Mouse (Mus musculus): ENCODE measurements around the gene Art1.

Gene Art1

DNA sequence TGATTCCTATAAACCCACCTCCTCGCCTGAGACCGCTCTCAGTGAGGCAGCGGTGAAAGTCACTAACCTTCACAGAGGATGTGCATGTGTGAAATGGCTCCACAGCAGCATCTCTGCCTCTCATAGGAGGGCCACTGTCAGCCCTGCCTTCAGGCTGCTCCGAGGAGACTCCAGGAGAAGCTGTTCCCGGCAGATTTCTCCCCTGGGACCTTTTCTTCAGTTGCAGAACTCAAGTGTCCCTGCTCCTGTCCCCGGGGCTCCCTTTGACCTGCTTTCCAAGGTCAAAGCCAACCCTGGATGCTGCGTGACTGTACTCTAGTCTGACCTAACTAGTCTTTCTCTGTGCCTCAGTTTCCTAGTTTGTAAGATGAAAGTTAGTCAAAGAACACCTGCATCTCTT lies 7.6 kb downstream of the Art1 start, which contains the start of gene Art5:
TSS of gene Art5 (minus strand) at position 319 of the 400 bp plus-strand sequence.
- no peak for DNase-seq (ENCODE audit: low read depth)

DNA sequence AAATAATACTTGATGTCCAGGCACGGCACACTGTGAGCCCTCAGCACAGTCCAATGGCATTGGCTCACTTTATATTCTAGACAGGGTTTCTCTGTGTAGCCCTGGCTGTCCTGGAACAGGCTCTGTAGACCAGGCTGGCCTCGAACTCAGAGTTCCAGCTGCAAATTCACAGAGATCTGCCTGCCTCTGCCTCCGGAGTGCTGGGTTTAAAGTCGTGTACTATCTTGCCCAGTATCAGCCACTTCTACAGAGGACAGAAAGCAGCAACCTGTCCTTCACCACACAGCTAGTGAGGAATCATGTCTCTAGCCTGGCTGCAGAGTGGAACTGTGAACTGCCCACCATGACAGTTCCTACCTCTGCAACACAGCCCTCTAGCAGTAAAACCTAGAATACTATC lies 8.2 kb downstream of the Art1 start:
- DNase-seq (ENCODE audit: low read depth): no peak

DNA sequence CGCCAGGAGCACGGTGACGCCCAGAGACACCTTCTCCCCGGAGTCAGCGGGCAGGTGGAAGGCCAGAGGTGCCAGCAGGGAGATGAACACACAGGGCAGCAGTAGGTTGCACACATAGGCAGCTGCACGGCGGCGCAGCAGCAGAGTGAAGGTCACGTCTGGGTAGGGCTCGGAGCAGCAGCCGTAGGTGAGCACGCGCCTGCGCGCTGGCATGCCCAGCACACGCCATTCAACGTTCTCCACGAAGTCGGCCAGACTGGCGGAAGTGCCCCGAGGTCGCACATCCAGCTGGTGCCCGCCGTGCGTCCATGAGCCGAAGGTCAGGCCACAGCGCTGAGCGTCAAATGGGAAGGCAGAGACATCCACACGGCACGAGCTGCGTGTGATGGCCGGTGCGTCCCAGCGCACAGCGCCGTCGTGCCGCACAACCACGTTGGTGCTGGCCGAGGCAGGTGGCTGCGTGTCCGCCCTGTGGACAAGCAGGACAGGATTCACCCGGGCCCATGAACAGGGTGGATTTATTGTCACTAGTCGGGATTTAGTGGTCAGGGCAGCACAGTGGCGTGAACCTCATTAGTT lies 11.7 kb downstream of the Art1 start:
- no peak for DNase-seq (ENCODE audit: low read depth)

DNA sequence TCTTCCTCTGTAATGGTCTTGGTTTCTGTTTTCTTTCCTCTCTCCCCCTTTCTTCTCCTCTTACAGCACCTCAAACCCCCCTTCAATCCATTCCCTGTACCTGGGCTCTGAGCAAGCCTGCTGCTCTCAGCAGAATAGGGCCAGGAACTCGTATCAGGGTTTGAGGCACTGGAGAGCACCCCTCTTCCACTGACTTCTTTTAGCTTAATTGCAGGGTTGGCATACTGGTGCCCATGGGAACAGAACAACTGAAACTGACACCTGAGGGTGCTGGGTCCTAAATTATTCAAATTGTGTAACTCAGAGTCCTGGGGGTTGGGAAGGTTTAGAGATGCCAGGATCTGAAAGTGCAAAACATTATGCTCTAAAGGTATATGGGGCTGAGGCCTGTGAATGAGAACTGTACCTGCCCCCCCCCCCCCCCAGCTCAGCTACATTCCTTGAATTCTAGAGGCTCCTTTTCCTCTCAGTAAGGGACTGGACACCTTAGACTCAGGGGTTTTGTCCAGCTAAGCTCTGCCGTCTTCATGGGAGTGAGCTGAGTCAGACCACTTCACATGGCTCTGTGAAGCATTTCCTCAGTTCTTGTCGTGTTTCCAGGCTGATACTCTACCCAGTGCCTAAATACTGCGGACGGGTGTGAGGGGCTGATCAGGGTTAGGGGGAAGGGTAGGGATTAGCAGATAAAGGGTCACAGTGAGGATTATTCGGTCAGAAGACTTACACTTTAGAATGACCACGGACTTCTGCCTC lies 15.2 kb downstream of the Art1 start, which contains the start of gene Chrna10:
TSS of gene Chrna10 (minus strand) at position 250 of the 753 bp plus-strand sequence.
- no peak for DNase-seq (ENCODE audit: low read depth)

DNA sequence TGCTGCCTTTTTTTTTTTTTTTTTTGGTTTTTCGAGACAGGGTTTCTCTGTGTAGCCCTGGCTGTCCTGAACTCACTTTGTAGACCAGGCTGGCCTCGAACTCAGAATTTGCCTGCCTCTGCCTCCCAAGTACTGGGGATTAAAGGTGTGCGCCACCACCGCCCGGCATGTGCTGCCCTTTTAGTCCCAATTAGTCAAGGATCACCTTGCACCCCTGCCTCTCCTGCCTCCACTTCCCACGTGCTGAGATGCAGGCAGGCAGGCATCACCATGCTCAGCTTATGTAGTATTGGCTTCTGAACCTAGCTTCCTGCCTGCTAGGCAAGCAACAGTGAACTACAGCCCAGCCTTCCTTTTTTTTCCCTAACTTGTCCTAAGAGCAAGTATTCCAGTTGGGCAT lies 15.8 kb downstream of the Art1 start:
- no peak for DNase-seq (ENCODE audit: low read depth)

DNA sequence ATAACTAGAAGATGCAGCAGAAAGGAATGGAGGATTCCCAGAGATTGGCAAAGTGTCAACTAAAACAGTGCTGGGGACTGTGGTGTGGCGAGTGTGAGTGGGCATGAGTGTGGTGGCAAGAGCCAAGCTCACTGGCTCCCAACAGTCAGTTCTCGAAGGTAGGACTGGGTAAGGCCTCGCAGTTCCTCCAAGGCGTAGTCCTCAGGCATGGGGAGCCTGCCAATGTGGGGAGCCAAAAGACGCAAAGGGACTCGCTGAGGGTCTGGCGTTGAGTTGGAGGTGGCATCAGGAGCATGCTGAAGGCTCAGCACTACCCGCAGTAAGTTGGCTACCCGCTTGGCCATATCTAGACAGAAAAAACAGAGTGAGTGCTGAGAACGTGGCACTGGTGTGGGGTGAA lies 18.8 kb downstream of the Art1 start:
- DNase-seq (ENCODE audit: low read depth): no peak

DNA sequence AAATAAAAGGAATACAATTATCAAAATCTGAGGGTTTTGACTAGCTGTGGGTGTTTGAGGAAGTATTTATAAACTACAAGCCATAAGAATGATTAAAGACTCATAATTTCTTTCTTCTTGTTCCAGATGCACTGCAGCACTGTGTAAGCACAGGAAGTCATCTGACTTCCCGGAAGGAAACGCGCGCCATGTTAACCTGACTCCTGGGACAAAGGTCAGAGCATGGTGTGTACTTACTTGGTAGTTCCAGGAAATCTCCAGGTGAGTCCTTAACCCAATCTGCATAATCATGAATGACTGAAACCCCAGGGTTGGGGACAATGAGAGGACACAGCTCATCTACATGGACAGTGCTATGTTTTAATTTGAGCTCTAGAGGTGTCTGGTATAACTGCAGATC lies 30.9 kb downstream of the Art1 start:
- no peak for DNase-seq (ENCODE audit: low read depth)

DNA sequence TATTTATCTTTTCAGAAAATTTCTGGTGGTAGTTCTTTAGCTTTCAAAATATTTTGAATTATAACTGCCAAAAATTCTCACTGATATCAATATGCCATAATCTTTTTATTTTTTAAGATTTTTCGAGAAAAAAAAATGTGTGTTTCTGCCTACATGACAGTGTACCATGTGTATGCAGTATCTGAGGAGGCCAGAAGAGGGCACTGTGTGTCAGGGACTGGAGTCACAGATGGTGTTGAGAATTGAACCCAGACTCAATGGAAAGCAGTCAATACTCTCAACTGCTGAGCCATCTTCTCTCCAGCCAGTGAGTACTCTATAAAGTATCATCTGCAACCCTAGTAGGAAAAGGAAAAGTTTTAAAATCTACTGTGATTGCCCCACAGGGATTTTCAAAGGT lies 35.9 kb downstream of the Art1 start:
- DNase-seq (ENCODE audit: low read depth): peak; percentile 68

DNA sequence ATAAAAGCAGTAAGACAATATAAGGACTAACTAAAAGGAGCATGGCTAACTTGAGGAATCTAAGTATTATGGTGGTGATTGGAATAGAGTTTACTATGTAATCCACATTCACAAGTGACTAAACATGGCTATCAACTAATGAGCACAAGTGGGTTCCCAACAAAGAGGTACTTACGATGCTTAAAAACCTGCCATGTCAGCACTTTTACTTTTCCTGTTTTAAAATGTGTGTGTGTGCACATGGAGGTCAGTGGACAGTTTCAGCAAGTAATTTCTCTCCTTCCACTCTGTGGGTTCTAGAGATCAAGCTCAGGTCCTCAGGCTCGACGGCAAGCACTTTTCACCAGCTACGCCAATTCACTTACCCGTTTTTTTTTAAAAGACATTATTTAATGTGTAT lies 36.4 kb downstream of the Art1 start:
- no peak for DNase-seq (ENCODE audit: low read depth)

DNA sequence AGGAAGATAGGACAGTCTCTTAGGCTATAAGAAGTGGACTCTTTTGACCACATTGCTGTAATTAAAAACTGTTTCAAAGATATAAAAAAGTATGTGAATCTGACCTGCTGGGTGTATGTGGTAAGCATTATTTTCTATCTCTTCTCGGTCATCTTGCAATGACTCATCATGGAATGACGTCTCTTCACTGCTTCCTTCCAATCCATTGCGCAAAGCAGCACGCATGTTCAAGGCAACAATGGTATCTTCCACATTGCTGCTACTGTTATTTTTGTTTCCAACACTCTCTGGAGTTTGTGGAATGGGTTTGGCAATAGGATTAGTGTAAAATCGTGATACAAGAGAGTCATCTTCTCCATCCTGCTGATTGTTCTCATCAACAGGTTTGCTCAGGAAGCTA lies 52.1 kb downstream of the Art1 start:
- no peak for DNase-seq (ENCODE audit: low read depth)

Data from induced T-regulatory cell, adult 2 months (primary cell).